Mouse (Mus musculus): Measurements from ENCODE around the gene Ezr.
"Not testable (repeated sequence)": the region's sequence is repeated elsewhere in the genome, so short reads cannot be mapped to it uniquely, and the experiment has no call there.

Ezr gene

GRCm38 (mm10) chr17:6743039-6743575 lies 39.5 kb downstream of the Ezr start:
- DNase-seq (ENCODE audit: low read depth, low spot score) = no peak

- no peak for DNase-seq (ENCODE audit: low read depth, low spot score)
Measured at GRCm38 (mm10) chr17:6742083-6743038, 40.2 kb downstream of the Ezr start.

- no peak for DNase-seq (ENCODE audit: low read depth, low spot score)
Measured at GRCm38 (mm10) chr17:6741271-6741670, 41.3 kb downstream of the Ezr start.

GRCm38 (mm10) chr17:6740331-6741170 lies 42.0 kb downstream of the Ezr start:
- no peak for DNase-seq (ENCODE audit: low read depth, low spot score)

GRCm38 (mm10) chr17:6739756-6740155 lies 42.8 kb downstream of the Ezr start:
- DNase-seq (ENCODE audit: low read depth, low spot score) = no peak

GRCm38 (mm10) chr17:6739266-6739665 lies 43.3 kb downstream of the Ezr start:
- no peak for DNase-seq (ENCODE audit: low read depth, low spot score)

GRCm38 (mm10) chr17:6738836-6739235 lies 43.7 kb downstream of the Ezr start:
- DNase-seq (ENCODE audit: low read depth, low spot score) = no peak

DNA sequence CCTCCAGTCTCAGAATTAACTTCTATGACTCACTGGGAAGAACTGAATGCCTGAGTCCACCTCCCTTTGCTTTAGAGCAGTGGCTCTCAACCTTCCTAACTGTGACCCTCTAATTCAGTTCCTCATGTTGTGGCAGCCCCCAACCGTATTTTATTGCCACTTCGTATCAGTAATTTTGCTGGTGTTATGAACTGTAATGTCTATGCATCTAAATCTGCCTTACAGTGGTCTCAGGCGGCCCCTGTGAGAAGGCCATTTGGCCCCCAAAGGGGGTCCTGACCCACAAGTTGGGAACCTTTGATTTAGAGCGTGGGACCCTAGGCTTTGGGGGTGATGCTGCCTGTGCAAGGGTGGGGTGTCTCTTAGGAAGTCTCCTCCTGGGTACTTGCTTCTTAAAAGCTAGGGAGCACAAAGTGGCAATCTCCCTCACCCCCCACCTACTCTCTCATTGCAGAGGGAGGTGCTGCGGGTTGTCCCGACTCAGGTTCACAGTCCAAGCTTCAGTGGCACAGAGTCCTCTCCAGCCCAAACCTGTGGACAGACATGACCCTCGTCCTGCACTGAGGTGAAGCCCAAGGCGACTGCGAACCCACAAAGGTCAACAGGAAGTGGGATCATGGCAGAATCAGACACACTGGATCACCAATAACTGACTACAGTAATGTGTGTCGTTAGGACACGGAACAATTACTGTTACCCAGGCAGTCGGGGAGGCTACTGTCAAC lies 45.1 kb downstream of the Ezr start:
- DNase-seq (ENCODE audit: low read depth, low spot score) = no peak

DNA sequence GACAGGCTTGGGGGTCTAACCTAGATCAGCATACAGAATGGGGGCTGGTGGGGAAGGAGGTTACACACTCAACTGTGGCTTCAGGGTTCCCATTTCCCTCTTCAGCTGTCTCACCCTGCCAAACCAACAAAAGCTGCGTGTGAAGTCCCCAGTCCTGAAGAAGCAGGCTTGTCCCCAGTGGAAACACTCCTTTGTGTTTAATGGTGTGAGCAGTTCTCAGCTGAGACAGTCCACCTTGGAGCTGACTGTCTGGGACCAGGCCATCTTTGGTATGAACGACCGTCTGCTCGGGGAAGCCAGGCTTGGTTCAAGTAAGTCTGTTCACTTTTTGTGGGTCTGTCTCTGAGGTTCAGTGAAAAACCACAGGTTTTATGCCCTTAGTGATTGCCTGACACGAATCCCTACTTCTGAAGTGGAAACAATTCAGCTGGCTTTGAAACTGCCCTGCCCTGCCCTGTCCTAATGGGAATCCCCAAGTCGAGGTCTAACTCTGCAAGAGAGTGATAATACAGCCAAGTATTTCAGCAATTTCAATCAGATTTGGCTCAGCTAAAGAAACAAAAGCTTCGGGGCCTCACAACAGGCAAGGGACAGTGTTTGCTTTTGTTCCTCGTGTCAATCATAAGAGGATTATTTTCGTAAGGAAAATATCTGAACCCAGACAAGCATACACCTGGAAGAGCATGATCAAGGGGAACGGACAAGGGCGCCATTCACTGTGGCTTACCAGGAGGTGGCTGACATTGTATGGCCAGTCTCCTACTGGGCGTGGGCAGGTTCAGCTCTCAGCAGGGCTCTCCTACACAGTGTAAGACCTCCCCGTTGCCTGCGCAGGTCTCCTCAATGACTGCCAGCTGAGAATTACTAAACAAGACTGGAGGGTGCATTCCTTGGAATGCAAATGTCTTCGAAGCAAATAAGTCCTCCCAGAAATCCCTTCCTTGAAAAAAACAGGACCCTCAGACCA lies 46.0 kb downstream of the Ezr start:
- DNase-seq (ENCODE audit: low read depth, low spot score) = no peak

- no peak for DNase-seq (ENCODE audit: low read depth, low spot score)
Measured at GRCm38 (mm10) chr17:6734746-6735441, 47.7 kb downstream of the Ezr start.

GRCm38 (mm10) chr17:6733322-6733875 lies 49.2 kb downstream of the Ezr start:
- DNase-seq (ENCODE audit: low read depth, low spot score) = no peak

DNA sequence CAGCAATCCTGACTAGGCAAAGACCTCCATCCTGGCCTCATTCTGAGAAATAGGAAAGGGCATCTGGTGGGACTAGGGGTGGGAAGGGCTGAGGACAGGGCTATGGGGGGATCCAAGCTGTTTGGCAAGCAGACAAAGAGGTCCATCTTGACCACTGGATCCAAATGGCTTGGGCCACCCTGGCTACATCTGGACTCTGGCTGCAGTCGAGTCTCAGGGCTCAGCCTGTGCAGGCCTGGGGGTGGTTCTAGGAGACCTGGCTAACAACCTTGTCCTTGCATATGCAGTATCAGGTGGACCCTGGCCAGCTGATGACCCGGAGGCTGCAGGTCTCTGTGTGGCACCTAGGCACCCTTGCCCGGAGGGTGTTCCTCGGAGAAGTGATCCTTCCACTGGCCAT lies 49.9 kb downstream of the Ezr start:
- DNase-seq (ENCODE audit: low read depth, low spot score) = no peak

- no peak for DNase-seq (ENCODE audit: low read depth, low spot score)
Measured at GRCm38 (mm10) chr17:6731634-6732033, 51.0 kb downstream of the Ezr start.

DNA sequence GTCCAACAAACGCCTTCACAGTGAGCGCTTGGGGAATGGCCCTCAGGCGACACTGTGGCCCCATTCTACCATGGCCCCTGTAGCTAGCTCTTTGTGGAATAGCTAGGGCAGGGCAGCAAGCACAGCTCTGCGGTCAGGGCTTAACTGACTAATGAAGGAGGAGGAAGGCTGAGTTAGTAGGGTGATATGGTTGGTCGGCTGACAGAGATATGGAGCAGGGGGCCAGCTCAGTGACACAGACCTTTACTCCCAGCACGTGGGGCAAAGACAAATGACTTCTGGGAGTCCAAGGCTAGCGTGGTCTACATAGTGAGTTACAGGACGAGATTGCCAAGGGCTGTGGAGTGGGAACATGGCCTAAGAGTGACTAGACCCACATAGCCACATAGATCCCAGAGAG lies 51.5 kb downstream of the Ezr start:
- no peak for DNase-seq (ENCODE audit: low read depth, low spot score)

DNA sequence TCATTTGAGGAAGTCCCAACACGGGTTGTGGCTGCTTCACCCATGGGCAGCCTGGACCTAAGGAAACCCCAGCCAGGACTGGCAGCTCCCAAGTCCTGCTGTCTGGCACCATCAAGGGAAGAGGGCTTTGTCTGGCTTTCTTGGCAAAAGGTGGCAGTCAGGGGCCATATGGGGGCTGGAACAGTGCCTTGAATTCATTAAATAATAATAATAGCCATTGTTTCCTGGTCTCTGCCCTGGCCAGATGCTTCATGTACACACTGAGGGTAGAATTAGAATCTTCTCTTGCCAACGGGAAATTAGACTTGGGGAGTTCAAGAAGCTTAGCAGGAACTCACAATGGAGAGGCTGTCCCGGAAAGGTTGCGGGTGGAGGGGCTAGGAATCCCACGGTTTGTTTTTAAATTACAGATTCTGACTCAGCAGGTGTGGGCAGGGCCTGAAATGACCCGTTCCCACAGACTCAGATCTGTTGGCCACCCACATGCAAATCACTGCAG lies 53.3 kb downstream of the Ezr start:
- DNase-seq (ENCODE audit: low read depth, low spot score) = no peak

DNA sequence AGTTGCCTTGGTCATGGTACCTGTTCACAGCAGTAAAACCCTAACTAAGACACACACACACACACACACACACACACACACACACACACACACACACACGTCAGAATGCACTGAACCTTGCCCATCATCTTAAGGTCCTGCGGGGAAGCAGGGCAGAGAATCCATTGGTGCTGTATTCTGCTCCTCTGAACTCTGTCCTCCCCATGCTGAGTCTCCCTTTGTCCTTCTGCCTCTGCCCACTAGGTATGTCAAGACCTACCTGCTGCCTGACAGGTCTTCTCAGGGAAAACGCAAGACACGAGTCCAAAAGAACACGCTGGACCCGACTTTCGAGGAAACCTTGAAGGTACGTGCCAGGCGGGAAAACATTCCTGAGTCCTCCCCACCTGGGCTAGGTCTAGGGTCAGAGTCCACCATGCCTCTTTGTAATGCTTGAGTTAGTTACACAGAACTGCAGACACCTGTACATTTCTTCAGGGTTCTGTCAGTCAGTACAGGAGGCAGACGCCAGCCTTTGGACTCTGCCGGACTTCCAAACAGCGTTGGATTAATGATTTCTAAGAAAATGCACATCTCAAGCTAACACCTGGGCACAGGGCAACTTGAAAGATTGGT lies 54.5 kb downstream of the Ezr start:
- DNase-seq (ENCODE audit: low read depth, low spot score) = no peak

DNA sequence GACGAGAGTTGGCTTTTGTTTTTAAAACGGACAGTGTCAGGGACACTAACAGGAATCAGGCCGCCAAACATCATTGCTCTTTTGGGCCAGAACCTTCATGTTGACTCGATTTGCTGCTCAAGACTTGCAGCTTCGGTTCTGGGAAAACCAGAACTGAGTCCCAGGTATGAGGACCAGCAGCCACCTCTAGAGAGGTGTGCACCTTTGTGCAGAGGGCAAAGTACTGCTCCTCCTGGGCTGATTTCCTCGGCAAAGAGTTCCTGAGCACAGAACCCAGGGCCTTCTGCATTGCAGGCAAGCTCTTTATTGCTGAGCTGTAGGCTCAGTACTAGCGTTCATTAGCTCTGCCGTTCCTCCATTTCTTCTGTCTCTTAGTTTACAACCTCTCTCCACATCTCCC lies 68.6 kb downstream of the Ezr start:
- DNase-seq (ENCODE audit: low read depth, low spot score) = not testable (repeated sequence)

DNA sequence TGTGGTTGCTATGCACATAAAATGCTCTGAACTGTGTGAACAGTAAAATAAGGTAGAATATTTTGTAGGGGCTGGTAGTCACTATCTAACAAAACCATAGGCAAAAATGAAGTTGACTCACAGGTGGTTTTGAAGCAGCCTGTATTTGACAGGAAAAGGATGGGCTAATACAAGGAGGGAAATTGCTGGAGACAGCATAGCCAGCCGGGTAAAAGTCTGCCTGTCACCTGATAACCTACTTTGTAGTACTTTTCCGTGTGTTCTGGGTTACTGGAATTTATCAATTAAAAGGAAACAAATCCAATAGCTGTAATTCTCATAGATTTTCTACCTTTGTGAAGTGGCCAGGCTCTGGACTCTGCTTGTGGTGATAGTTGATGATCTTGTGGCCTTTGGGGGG lies 69.1 kb downstream of the Ezr start:
- not testable (repeated sequence) for DNase-seq (ENCODE audit: low read depth, low spot score)

GRCm38 (mm10) chr17:6708194-6708593 lies 74.4 kb downstream of the Ezr start:
- not testable (repeated sequence) for DNase-seq (ENCODE audit: low read depth, low spot score)
